Comparison of ENCODE assay signal across 11 mouse cellular contexts in genomic region chr19:7595534-7595933, GRCm38 (mm10). TPM values are rescaled to one million over a fixed set of nuclear protein-coding genes. Genes with fewer than 3 reads are reported as not detected.
A peak's percentile ranks its signal among the peaks of the same experiment; 100 is the strongest.
DNase-seq lines count a peak whose midpoint lies in the region; ATAC-seq and TF ChIP-seq lines count a peak whose summit lies in the region.
"Had no signal": no experiment of that assay in that cellular context is flagged by ENCODE, and none has a peak within 500 bp of the region (broad histone marks: within the 10 kb centered on the region; RNA-seq: fewer than 3 reads in every experiment).

No protein-coding gene starts in this region.

- no peaks in the 10 kb centered on the region for H3K27me3 ChIP-seq in intestine, postnatal 0 days (replicated peaks; ENCODE audit: control insufficient read depth, insufficient read depth, low read length)
- H3K27me3 ChIP-seq in intestine, embryonic 16.5 days (replicated peaks; ENCODE audit: control insufficient read depth, insufficient read depth, low read length): no peaks in the 10 kb centered on the region
- H3K27me3 ChIP-seq in embryonic facial prominence, embryonic 11.5 days (ENCODE audit: control insufficient read depth, insufficient read depth, low read length): no peaks in the 10 kb centered on the region
- H3K27me3 ChIP-seq: embryonic facial prominence, embryonic 12.5 days; liver, embryonic 15.5 days had no signal

- no peaks in the 10 kb centered on the region for H3K36me3 ChIP-seq in intestine, postnatal 0 days (ENCODE audit: control insufficient read depth, insufficient read depth)
- no peaks in the 10 kb centered on the region for H3K36me3 ChIP-seq in intestine, embryonic 16.5 days (ENCODE audit: control insufficient read depth, insufficient read depth, low read length)
- no peaks in the 10 kb centered on the region for H3K36me3 ChIP-seq in embryonic facial prominence, embryonic 11.5 days (replicated peaks; ENCODE audit: control insufficient read depth, insufficient read depth, low read depth, low read length)
- H3K36me3 ChIP-seq: embryonic facial prominence, embryonic 12.5 days; liver, embryonic 15.5 days had no signal

- no peak for ATAC-seq in intestine, postnatal 0 days
- ATAC-seq in intestine, embryonic 16.5 days: no peak; the same call in 1 of the 2 replicates
- ATAC-seq in embryonic facial prominence, embryonic 11.5 days (replicated peaks; ENCODE audit: insufficient number of reproducible peaks, low FRiP score, low TSS enrichment, low read depth): no peak
- no peak for ATAC-seq in cerebellum, adult (ENCODE audit: insufficient number of reproducible peaks, low FRiP score, low TSS enrichment)

- no peak overlapping the region for H3K4me2 ChIP-seq in intestine, postnatal 0 days (replicated peaks; ENCODE audit: low read depth)
- no peak overlapping the region for H3K4me2 ChIP-seq in intestine, embryonic 16.5 days (ENCODE audit: low read depth, low read length)
- no peak overlapping the region for H3K4me2 ChIP-seq in embryonic facial prominence, embryonic 11.5 days (ENCODE audit: low read depth, low read length)
- H3K4me2 ChIP-seq: embryonic facial prominence, embryonic 12.5 days; liver, embryonic 15.5 days had no signal

- no peak overlapping the region for H3K4me3 ChIP-seq in intestine, postnatal 0 days (ENCODE audit: low read depth, low read length)
- no peak overlapping the region for H3K4me3 ChIP-seq in intestine, embryonic 16.5 days (ENCODE audit: low read length)
- no peak overlapping the region for H3K4me3 ChIP-seq in embryonic facial prominence, embryonic 11.5 days (ENCODE audit: low read depth, low read length)
- H3K4me3 ChIP-seq: embryonic facial prominence, embryonic 12.5 days; liver, embryonic 15.5 days had no signal

- no peak overlapping the region for H3K9ac ChIP-seq in intestine, postnatal 0 days (ENCODE audit: low read depth, low read length)
- no peak overlapping the region for H3K9ac ChIP-seq in intestine, embryonic 16.5 days (ENCODE audit: low read depth, low read length)
- no peak overlapping the region for H3K9ac ChIP-seq in embryonic facial prominence, embryonic 11.5 days (replicated peaks; ENCODE audit: low read length)
- H3K9ac ChIP-seq: embryonic facial prominence, embryonic 12.5 days; liver, embryonic 15.5 days had no signal

- DNase-seq in urinary bladder, postnatal 25 days (ENCODE audit: low spot score): peak; percentile 21
- no peak for DNase-seq in urinary bladder, postnatal 10 days (ENCODE audit: low spot score)
- DNase-seq in embryonic facial prominence, embryonic 11.5 days (ENCODE audit: low spot score): peak; percentile 78
- DNase-seq in left cerebral cortex, postnatal 36 days (ENCODE audit: low spot score in 2 of 2): peak; percentile 30 to 44
- no peak for DNase-seq in gastrocnemius, postnatal 25 days

- WGBS in intestine, postnatal 0 days: 24% methylated on average over 2 of the region's 2 CpGs
- 16% methylated on average over 2 of the region's 2 CpGs for WGBS in intestine, embryonic 16.5 days
- WGBS in embryonic facial prominence, embryonic 11.5 days: 19% methylated on average over 2 of the region's 2 CpGs

- TF ChIP-seq CTCF in intestine, postnatal 0 days (IDR thresholded peaks at IDR 0.05; ENCODE audit: low read depth): peak; percentile 86

- intact Hi-C loops in left cerebral cortex, postnatal 36 days (cut with DNase I): loop anchor here (1.0 kb wide), 1 partner anchor 66 kb away; no protein-coding TSS in a partner anchor

- no peaks in the 10 kb centered on the region for H3K4me1 ChIP-seq in intestine, postnatal 0 days (replicated peaks; ENCODE audit: control insufficient read depth, insufficient read depth, low read length)
- H3K4me1 ChIP-seq in intestine, embryonic 16.5 days (ENCODE audit: control insufficient read depth, insufficient read depth, low read length): no peaks in the 10 kb centered on the region
- H3K4me1 ChIP-seq in embryonic facial prominence, embryonic 11.5 days (ENCODE audit: control insufficient read depth, insufficient read depth, low read length): no peaks in the 10 kb centered on the region
- H3K4me1 ChIP-seq: embryonic facial prominence, embryonic 12.5 days; liver, embryonic 15.5 days had no signal

- H3K27ac ChIP-seq in intestine, postnatal 0 days (ENCODE audit: low read depth, low read length): no peak overlapping the region
- H3K27ac ChIP-seq in intestine, embryonic 16.5 days (ENCODE audit: low read length): no peak overlapping the region
- no peak overlapping the region for H3K27ac ChIP-seq in embryonic facial prominence, embryonic 11.5 days (replicated peaks; ENCODE audit: low read depth, low read length)
- H3K27ac ChIP-seq: embryonic facial prominence, embryonic 12.5 days; liver, embryonic 15.5 days had no signal

- no peaks in the 10 kb centered on the region for H3K9me3 ChIP-seq in intestine, postnatal 0 days (ENCODE audit: control insufficient read depth)
- no peaks in the 10 kb centered on the region for H3K9me3 ChIP-seq in intestine, embryonic 16.5 days (ENCODE audit: control insufficient read depth, low read length)
- no peaks in the 10 kb centered on the region for H3K9me3 ChIP-seq in embryonic facial prominence, embryonic 11.5 days (replicated peaks; ENCODE audit: control insufficient read depth, low read length)
- H3K9me3 ChIP-seq: embryonic facial prominence, embryonic 12.5 days; liver, embryonic 15.5 days had no signal

RNA-seq across cellular contexts. Expression of gene Lgals12, which starts 11.5 kb away (rescaled TPM):
- 0.25 and 0.38 TPM in 2 replicates for polyA plus RNA-seq in intestine, postnatal 0 days (2015; fragmentation: Nextera tagmentation; extraction: Ambion mirVana)
- polyA plus RNA-seq in intestine, embryonic 16.5 days (2015; fragmentation: Nextera tagmentation; extraction: Ambion mirVana): 1.8 and 2.0 TPM in 2 replicates
- polyA plus RNA-seq in embryonic facial prominence, embryonic 11.5 days (2014; fragmentation: Nextera tagmentation; extraction: Ambion mirVana): 0.18 TPM in 1 of 2 replicates, not detected in the other
- total RNA-seq in left cerebral cortex, postnatal 36 days (2021): 1 to 10 TPM in 1 of 2 experiments, under 1 TPM in 1; 0.57 to 1.0 TPM
- total RNA-seq in gastrocnemius, postnatal 25 days (2021): 1 to 10 TPM in 1 of 2 experiments, under 1 TPM in 1; 0.20 to 6.1 TPM
- polyA plus RNA-seq: liver, embryonic 15.5 days had no signal

RNA-seq across cellular contexts. Expression of gene Hrasls5, which starts 16.8 kb away (rescaled TPM):
- polyA plus RNA-seq in intestine, postnatal 0 days (2015; fragmentation: Nextera tagmentation; extraction: Ambion mirVana): not detected in 2 replicates
- polyA plus RNA-seq in intestine, embryonic 16.5 days (2015; fragmentation: Nextera tagmentation; extraction: Ambion mirVana): not detected in 2 replicates
- polyA plus RNA-seq in embryonic facial prominence, embryonic 11.5 days (2014; fragmentation: Nextera tagmentation; extraction: Ambion mirVana): not detected in 2 replicates
- total RNA-seq in left cerebral cortex, postnatal 36 days (2021): not detected
- not detected for total RNA-seq in gastrocnemius, postnatal 25 days (2021)
- polyA plus RNA-seq: embryonic facial prominence, embryonic 12.5 days; liver, embryonic 15.5 days; stomach, embryonic 16.5 days had no signal

RNA-seq across cellular contexts. Expression of gene Pla2g16, which starts 38.3 kb away (rescaled TPM):
- 5.5 and 6.4 TPM in 2 replicates for polyA plus RNA-seq in intestine, postnatal 0 days (2015; fragmentation: Nextera tagmentation; extraction: Ambion mirVana)
- 5.5 and 7.2 TPM in 2 replicates for polyA plus RNA-seq in intestine, embryonic 16.5 days (2015; fragmentation: Nextera tagmentation; extraction: Ambion mirVana)
- 7.4 and 8.6 TPM in 2 replicates for polyA plus RNA-seq in embryonic facial prominence, embryonic 11.5 days (2014; fragmentation: Nextera tagmentation; extraction: Ambion mirVana)
- total RNA-seq in left cerebral cortex, postnatal 36 days (2021): 10 to 100 TPM; 27.2 to 29.2 TPM
- total RNA-seq in gastrocnemius, postnatal 25 days (2021): 100 to 1,000 TPM in 1 of 2 experiments, 10 to 100 TPM in 1; 97.5 to 101 TPM

Comparison
In these comparisons a context has a peak if more than half of its experiments do, and no peak if none do; other contexts are left out.
1. DNase-seq: peak in urinary bladder, postnatal 25 days (single experiment), embryonic facial prominence, embryonic 11.5 days (single experiment) and left cerebral cortex, postnatal 36 days (2 of 2); none in urinary bladder, postnatal 10 days (single experiment) and gastrocnemius, postnatal 25 days (single experiment).